Mouse (Mus musculus): Measurements from ENCODE around the gene Usp43.

GRCm38 (mm10) chr11:67861399-67861838 lies 60.5 kb downstream of the Usp43 start:
- TF ChIP-seq CTCF (IDR thresholded peaks at IDR 0.05; ENCODE audit: low read depth, low read length) (no peak), POLR2A (IDR thresholded peaks at IDR 0.05; ENCODE audit: insufficient read depth, low read length) (no peak)

Data from ES-Bruce4 (cell line).